Mouse (Mus musculus): ENCODE measurements around the gene Gm42791.

DNA sequence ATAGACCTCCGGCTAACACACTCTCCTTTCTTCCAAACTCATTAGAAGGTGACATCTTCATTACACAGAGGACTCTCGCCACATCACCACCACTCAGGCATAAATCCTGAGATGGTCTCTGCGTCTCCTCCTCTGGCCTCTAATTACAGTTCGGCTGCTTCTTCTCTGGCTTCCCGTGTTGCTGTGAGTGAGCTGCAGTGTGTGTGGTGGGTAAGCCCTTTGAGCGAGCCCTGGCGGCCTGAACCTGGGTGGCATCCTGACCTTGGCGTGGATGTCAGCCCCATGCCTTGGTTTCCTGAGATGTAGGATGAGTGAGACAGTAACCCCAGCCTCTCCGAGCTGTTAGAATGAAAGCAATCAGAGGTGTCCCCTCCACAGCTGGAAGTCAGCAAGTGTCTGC, 46.4 kb downstream of the Gm42791 start:
- TF ChIP-seq TCF12 (IDR thresholded peaks at IDR 0.05; ENCODE audit: low read depth, low read length) (no peak), CTCF (conservative IDR thresholded peaks at IDR 0.05 in 1 of 2, IDR thresholded peaks at IDR 0.05 in 1 of 2; ENCODE audit: low read depth in 2 of 2, low read length in 2 of 2) (no peak), JUN (IDR thresholded peaks at IDR 0.05; ENCODE audit: insufficient read depth, low read depth, low read length) (no peak), POLR2A (IDR thresholded peaks at IDR 0.05; ENCODE audit: low read depth, low read length) (no peak), MAZ (IDR thresholded peaks at IDR 0.05; ENCODE audit: low read depth, low read length) (no peak), POLR2AphosphoS2 (IDR thresholded peaks at IDR 0.05; ENCODE audit: low read depth, low read length) (no peak), KAT2A (IDR thresholded peaks at IDR 0.05; ENCODE audit: insufficient replicate concordance, low read length) (no peak), JUND (conservative IDR thresholded peaks at IDR 0.05; ENCODE audit: low read depth, low read length) (no peak), SMC3 (IDR thresholded peaks at IDR 0.05; ENCODE audit: low read depth, low read length) (no peak), E2F4 (IDR thresholded peaks at IDR 0.05; ENCODE audit: insufficient replicate concordance, low read depth, low read length) (no peak), MEF2A (IDR thresholded peaks at IDR 0.05; ENCODE audit: borderline replicate concordance, low read depth, low read length) (no peak), ZMIZ1 (IDR thresholded peaks at IDR 0.05; ENCODE audit: low read depth, low read length) (no peak)
